Mouse (Mus musculus): ENCODE data around the gene Abat. TPM values are rescaled to one million over a fixed set of nuclear protein-coding genes. Genes with fewer than 3 reads are reported as not detected.

Abat gene
- 3.3 and 6.9 TPM in 2 replicates for polyA plus RNA-seq (2012; rRNA removed; ENCODE audit: low replicate concordance)

DNA sequence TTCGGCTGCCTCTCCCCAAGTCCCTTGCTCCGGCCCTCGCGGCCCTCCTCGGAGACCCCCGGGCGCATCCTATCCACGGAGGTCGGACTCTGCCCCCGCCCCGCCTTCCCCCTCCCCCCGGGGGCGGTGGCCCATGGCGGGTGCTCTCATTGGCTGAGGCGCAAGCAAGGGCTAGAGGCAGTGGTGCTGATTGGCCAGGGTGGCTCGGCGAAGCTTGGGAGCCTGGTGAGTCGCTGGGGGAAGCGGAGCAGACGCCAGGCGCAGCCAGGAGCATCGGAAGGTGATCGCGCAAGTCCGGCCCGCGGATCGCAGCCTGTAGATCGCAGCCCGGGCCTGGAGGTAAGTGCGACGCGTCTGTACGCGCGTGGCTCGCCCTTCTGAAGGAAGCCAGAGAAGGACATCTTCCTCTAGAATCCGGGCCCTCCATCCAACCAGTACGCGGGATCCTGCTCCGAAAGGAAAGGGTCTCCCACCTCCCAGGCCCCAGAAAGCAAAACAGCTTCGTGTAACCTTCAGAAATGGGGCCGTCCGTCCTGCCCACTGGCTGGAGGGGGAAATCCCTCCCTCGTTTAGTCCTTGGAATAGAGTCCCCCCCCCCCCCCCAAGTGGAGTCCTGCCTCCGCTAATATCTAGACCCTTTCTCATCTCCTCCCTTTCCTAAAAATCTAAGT, at the start of gene Abat:
Gene Abat, plus strand, starts transcription at position 194 of the 671 bp plus-strand sequence.

DNA sequence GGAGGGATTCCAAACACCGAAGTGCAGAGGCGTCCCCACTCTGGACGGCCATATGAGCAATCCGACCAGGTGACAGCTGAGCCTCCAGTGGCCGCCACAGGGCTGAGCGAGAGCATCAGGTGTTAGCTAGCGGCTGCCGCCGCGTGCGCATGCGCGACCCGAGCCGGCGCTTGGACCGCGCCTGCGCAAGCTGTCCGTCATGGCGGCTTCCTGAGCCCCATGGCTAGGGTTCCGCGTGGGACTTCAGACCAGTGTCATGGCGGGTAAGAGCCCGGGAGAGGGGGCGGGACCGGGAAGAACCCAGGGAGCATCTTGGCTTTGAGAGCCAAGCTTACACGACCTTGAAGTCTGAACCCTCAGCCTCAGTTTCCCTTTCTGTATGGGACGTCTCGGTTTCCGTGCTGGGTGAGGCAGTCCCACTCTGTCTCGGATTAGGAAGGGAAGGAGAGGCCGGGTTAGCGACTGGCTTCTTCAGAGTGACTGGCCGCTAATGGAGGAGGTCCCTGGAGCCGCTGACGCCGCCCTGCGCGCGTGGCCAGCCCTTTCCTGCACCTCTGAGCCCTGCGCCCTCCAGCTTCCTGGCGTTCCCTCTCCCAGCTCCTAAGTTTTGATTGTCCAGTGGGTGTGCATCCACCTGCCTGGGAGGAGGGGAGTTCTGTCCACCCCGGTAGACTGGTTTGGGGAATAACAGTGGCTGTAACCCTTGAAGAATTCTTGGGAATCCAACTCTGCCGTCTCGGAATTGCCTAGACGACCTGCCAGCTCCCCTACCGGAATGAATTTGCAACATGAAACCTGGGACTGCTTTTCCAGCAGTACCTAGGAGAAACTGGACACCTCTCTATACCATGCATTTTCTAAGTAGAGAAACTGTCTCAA, 42.4 kb upstream of the Abat start, which contains the start of gene Mettl22:
Gene Mettl22, plus strand, starts transcription at position 186 of the 879 bp plus-strand sequence.

DNA sequence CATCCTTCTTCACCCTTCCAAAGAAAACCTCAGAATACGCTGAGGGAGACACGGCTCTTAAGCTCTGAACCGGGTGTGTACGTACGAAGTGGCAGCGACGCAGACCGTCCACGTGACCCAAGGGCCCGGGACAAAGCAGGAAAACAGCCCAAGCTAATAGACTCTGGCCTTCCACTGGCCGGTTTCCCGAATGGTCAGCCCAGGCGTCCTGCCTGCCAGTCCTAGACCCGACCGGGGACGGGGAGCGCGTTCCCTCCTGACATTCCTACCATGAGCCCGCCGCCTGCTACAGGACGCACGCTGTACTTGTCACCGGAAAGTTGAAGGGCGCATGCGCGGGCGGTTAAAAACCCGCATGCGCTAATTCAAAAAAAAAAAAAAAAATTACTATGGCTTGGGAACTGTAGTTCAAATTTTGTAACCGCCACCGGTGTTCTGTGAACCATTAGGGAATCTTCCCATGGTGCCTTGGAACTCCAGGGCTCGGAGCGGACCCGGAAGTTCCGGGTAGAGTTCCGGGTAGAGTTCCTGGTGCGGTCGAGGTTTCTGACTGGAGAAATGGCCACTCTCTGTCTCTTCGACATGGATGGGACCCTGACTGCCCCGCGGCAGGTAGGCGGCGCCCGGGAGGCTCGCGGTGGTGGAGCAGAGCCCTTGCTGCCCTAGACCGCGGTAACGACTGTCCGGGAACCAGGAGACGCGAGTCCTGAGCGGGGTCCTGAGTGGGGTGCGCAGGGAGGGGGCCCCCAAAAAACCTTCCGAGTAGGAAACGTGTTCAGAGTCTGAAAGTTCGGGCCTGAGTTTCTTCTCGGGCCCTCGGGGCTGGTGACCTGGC, 124.2 kb downstream of the Abat start, which contains the start of the genes Pmm2 and Tmem186:
Gene Pmm2, plus strand, starts transcription at position 458 of the 835 bp plus-strand sequence.
Gene Tmem186, minus strand, starts transcription at position 496 of the 835 bp plus-strand sequence.

Other genes with a start within 250 kb of the Abat start
- not detected in 2 replicates for gene Tmem114, start 88.3 kb upstream of the Abat start, polyA plus RNA-seq (2012; rRNA removed; ENCODE audit: low replicate concordance)
- gene Mettl22, start 42.6 kb upstream of the Abat start, polyA plus RNA-seq (2012; rRNA removed; ENCODE audit: low replicate concordance) = 24.4 and 65.7 TPM in 2 replicates
- 61.5 and 84.5 TPM in 2 replicates for gene Pmm2, start 124.2 kb downstream of the Abat start, polyA plus RNA-seq (2012; rRNA removed; ENCODE audit: low replicate concordance)
- 12.5 and 15.1 TPM in 2 replicates for gene Tmem186, start 124.3 kb downstream of the Abat start, polyA plus RNA-seq (2012; rRNA removed; ENCODE audit: low replicate concordance)
- 117 and 125 TPM in 2 replicates for gene Carhsp1, start 158.7 kb downstream of the Abat start, polyA plus RNA-seq (2012; rRNA removed; ENCODE audit: low replicate concordance)
- gene Gm5767, start 167.3 kb downstream of the Abat start, polyA plus RNA-seq (2012; rRNA removed; ENCODE audit: low replicate concordance) = 1.6 TPM in 1 of 2 replicates, not detected in the other